In genomic region chr12:51527854-51528253, GRCm38 (mm10) we compare ENCODE assay signal across 17 mouse cellular contexts.
"Had no signal": no experiment of that assay in that cellular context is flagged by ENCODE, and none has a peak within 500 bp of the region (broad histone marks: within the 10 kb centered on the region; RNA-seq: fewer than 3 reads in every experiment).

No protein-coding gene starts in this region.

- H3K4me3 ChIP-seq: kidney, embryonic 15.5 days; left cerebral cortex, adult 2 months; liver, embryonic 13.5 days; stomach, embryonic 15.5 days had no signal

- DNase-seq: kidney, adult 11 months; kidney, adult 8-10 months; kidney, postnatal 10 days; kidney, postnatal 36 days; layer of hippocampus, adult 9-11 months; liver, embryonic 13.5 days; lung, adult 2 months; lung, postnatal 14 days; lung, postnatal 4 days; midbrain, embryonic 14.5 days; right cerebral cortex, postnatal 25 days; spleen, adult 18-20 months; thymus, adult 18-20 months; thymus, postnatal 36 days had no signal

- H3K27ac ChIP-seq: kidney, embryonic 15.5 days; left cerebral cortex, adult 2 months; liver, embryonic 13.5 days; stomach, embryonic 15.5 days had no signal
